Mouse (Mus musculus): ENCODE measurements around the gene Vps37b.

DNA sequence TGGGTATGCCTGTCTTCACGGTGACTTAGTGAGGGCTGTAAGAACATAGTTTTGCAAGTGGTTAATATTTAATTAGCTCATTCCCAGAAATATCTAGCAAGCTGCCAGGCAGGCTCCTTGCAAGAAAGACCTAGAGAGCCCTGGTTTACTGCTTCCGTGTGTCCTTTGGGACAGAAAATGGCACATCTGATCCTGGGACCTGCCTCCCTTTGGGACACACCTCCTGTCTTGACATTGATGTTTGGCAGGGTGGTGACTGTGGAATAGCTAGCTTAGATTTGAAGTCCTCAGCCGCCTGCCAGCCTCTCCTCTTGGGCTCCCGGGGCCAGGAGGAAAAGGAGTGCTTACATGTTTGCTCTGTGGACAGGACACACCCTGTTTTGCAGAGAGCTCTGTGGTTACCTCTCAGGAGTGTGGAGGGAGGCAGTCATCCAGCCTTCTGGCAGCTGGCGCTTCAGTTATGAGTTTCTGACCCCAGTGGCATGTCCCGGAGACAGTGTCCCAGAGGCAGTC lies 56.3 kb downstream of the Vps37b start:
- no peak for TF ChIP-seq CTCF (conservative IDR thresholded peaks at IDR 0.05; ENCODE audit: insufficient read depth, insufficient read length, low read depth, low read length)
- no peak for TF ChIP-seq POLR2A (IDR thresholded peaks at IDR 0.05; ENCODE audit: low read depth, low read length)

Measured in kidney, adult 2 months (tissue).